Mouse (Mus musculus) cerebellum, postnatal 25 days (tissue): Measurements from ENCODE around the gene 2310011J03Rik.

ENCODE experiments used
- DNase-seq, 2 experiments: peaks; one replicate each; pipeline ENCODE4 v3.0.0; 2021; ENCODE audit warnings: mixed read lengths in 2 of 2

Gene 2310011J03Rik

DNA sequence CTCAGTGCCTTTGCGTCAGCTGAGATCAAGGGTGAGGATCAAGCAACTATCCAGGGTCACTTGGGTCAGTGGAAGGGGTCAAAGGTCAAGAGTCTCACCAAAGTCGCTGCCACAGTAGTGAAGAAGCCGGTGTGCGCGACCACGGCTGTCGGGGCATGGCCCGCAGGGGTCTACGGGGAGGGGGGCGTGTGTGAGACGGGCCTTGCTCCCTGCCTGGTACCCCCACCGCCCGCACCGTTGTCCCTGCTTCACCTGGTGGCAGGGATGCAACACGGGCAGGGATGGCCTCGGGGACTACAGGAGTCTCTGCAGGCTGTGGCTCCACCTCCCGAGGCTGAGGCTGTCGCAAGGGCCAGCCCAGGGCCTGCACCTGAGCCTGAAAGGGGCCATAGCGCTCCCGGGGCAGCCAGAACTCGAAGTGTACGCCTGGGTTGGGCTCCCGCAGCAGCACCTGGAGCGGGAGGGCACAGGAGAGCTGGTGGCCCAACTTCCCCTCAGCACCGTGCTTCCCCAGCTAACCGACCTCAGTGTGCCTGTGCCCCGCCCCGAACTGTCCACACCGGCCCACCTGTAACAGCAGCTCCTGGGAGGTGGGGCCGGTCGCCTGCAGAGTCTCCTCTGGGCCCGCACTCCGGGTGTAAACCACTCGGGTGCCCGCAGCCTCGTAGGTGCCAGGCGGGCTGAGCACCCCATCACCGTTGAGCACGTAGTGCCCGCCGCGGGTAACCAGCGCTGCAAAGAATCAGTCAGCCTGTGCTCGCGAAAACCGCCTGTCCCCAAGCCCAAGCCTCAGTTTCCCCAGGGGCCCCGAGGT, 21.4 kb upstream of the 2310011J03Rik start:
- no peak for DNase-seq

DNA sequence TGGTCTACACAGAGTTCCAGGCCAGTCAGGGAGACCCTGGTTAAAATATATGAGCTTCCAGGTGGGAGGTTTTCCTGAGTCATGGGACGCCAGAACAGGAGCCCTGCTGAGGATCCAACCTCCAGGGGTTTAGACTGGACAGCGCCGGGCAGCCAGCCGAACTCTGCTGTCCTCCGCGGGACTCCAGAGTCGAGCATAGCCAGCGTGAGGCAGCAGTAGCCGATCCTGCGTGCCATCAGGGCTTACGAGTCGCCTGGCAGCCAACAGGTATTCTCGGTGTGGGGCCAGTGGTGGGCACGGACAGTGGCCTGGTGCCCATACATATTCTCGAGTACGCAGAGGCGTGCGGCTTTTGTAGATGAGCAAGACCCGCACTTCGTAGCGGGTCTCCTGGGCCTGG, 20.7 kb upstream of the 2310011J03Rik start:
- no peak for DNase-seq

DNA sequence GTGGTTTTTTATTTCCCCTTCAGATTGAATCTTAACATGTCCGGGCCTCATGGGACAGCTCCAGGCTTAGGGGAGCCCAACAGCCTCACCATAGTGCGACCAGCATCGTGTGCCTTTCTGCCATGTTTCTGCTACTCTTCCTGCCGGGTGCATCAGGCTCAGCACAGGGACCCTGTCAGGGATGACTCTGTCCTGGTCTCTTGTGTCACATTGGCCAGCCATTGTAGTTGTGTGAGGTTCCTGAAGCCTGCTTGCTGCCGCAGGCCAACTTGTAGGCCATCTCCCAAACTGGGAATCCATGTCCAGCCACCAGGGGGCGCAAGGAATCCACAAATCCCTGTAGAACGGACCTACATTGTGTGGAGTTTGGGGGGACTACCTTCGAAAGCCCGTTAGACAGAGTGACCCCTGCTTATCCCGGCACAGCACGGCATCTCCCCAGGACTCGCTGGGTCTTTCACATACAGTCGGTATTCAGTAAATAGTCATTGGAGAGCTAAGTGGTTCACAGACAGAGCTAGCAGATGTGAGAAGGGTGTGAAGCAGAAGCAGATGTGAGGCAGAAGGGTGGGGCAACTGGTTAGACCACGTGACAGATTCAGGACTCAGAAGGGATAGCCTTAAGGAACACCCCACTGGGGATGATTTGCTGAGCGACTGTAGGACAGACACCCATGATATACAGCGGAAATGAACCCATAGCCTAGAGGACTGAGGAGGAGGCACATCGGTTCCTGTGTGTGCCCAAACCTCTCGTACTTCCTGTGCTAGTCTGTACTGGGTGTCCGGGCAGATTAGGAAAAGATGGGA, 19.8 kb upstream of the 2310011J03Rik start:
- peak; percentile 90 to 93 for DNase-seq

- no peak for DNase-seq
Measured at GRCm38 (mm10) chr10:80336263-80336662, 15.9 kb upstream of the 2310011J03Rik start.

GRCm38 (mm10) chr10:80332525-80332989, 12.2 kb upstream of the 2310011J03Rik start:
- DNase-seq = peak; percentile 65 to 67

DNA sequence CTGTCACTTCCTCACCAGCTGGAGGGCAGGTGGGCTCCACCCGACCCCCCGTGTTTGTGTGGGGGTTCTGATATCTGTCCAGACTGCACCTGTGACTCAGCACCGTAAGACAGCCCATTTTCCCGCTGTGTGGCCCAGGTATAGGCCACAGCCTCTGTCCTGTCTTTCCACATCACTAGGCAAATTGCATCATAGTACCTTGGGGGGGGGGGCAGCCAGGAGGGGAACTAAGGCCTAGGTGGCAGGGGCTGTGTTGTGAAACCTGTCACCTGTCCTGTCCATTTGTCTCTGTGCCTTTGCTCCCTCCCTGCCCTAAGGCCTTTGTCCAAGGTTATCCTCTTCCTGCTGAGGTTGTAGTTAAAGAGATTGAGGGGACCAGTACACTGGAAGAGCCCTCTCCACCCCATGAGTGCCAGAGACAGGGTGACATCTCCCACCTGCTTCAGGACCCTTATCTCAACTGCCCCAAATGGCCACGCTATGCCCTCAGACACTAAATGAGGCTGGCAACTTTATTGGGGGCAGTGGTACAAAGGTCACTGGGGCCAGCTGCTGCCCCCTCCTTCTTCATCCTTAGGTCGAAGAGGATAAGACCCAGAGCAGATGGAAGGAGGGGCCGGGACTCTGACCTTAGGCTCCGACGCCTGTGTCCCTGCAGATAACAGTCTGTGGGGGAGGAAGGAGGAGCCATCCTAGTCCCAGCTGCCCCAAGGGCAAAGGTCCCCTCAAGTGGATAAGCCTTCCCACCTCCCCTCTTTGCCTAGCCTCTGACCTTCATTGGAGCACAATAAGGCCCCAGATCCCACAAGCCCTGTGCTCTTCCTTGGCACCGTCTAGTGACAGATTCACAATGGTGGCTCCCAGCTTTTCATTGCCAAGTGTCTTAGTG, 11.5 kb upstream of the 2310011J03Rik start:
- no peak for DNase-seq

DNA sequence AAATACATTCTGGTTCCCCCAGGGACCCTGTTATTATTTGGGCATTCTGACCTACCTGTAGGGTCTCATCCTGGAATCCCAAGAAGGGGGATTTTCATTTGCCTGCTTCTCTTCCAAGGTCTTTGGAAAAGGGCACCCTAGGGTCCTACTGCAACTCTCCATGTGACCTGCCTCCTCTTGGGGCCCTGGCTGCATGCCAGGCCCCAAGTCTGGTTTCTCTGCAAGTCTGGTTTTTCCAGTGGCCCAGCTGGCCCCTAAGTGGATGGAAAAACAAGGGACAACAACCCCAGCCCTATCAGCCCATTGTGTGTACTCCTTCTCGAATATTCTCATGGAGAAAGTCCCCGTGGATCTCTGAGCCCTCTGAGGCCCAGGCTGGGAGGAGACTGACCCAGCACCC, 10.6 kb upstream of the 2310011J03Rik start:
- no peak for DNase-seq

GRCm38 (mm10) chr10:80330084-80330483, 9.7 kb upstream of the 2310011J03Rik start:
- DNase-seq = no peak

GRCm38 (mm10) chr10:80329273-80330081, 9.1 kb upstream of the 2310011J03Rik start, which contains the start of the genes Pcsk4 and Reep6:
TSS of gene Pcsk4 (minus strand) at chr10:80329498.
TSS of gene Reep6 (plus strand) at chr10:80329953.
- DNase-seq = peak; percentile 95 to 97

DNA sequence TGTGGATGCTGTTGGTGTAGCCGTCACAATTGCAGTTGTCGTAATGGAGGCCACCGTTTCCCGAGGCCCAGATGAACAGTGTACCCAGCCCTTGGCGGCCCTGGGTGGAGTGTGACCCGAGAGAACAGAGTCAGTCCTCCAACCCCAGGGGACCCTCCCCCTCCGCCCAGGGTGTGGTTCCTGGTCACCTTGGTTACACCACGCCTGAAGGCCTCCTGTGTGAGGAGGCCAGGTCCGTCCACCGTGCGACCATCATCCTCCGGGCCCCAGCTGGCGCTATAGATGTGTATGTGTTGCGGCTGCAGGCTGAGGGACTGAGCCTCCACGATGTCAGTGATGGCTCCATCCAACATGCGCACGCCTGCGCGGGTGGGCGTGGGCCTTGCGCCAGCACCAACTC, 4.7 kb upstream of the 2310011J03Rik start:
- DNase-seq = peak in 1 of 2 experiments; percentile 44

DNA sequence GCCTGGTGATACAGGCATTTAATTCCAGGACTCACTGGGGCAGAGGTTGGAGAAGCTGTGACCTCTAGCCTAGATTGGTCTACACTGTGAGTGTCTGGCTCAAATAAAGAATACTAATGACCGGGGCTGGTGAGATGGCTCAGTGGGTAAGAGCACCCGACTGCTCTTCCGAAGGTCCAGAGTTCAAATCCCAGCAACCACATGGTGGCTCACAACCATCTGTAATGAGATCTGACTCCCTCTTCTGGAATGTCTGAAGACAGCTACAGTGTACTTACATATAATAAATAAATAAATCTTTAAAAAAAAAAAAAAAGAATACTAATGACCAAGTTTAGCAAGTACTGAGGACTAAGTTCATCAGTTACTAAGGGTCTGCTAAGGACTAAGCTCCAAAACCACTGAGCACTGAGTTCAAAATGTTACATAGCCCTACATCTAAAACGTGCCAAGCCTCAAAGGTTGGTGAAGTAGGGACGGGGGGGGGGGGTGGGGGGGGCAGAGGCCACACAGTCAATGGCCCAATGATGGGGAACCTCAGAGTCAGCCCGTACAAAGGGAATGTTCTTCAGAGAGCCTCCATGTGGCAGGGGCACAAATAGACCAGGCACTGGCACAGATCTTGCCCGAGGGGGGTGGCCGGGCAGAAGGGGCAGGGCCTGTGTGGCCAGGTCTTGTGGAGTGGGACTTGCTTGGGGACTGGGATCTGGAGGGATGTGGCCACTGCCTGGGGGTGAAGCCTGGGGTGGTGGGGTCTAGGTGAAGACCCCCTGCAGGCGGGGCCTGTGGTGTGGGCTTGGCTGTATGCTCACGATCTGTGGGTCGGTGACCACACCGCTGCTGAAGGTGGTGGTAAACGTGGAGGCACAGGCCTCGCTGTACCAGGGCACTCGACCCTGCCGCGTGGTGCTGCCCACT, 4.0 kb upstream of the 2310011J03Rik start:
- peak in 1 of 2 experiments; percentile 37 for DNase-seq

GRCm38 (mm10) chr10:80323261-80324119, 3.2 kb upstream of the 2310011J03Rik start:
- peak; percentile 73 to 84 for DNase-seq

- DNase-seq = peak; percentile 46 to 57
Measured at GRCm38 (mm10) chr10:80322811-80323211, 2.5 kb upstream of the 2310011J03Rik start.

- peak in 1 of 2 experiments; percentile 43 for DNase-seq
Measured at GRCm38 (mm10) chr10:80321670-80322581, 1.6 kb upstream of the 2310011J03Rik start.

GRCm38 (mm10) chr10:80321014-80321669, 805 bp upstream of the 2310011J03Rik start:
- no peak for DNase-seq

DNA sequence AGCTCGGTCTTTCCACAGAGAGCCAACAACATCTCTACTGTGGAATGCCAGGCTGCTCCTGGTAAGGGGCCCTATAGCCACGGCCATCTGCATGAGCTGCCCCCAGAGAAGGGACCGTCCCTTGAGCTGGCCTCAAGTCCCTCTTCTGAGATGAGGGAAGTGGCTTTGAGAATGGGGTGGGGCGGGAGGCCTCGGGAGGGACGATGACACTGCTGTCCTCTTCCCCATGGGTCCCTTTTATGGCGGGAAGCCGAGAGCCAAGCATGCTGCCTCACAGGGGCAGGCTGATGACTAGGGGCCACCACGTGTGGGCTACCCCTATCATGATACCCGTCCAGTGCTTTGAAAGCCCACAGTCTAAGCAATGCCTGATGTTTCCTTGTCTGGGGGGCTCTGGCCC, 3.3 kb downstream of the 2310011J03Rik start:
- DNase-seq = no peak

GRCm38 (mm10) chr10:80316359-80316781, 4.0 kb downstream of the 2310011J03Rik start:
- peak; percentile 47 to 56 for DNase-seq

- DNase-seq = peak in 1 of 2 experiments; percentile 37
Measured at GRCm38 (mm10) chr10:80315315-80315714, 5.0 kb downstream of the 2310011J03Rik start.
